Mouse (Mus musculus) kidney, adult 11 months (tissue): ENCODE measurements around the gene Pramel1.
"Not testable (repeated sequence)": the region's sequence is repeated elsewhere in the genome, so short reads cannot be mapped to it uniquely, and the experiment has no call there.

Experiments used
- DNase-seq: peaks from one replicate; pipeline ENCODE4 v3.0.0; 2022

Gene Pramel1

GRCm38 (mm10) chr4:143394181-143394580 is at the start of gene Pramel1:
Gene Pramel1 (plus strand): TSS chr4:143394428.
- DNase-seq = no peak

GRCm38 (mm10) chr4:143345491-143345890 is 48.7 kb upstream of the Pramel1 start:
- not testable (repeated sequence) for DNase-seq

- DNase-seq = no peak
These were observed 45.5 kb upstream of the Pramel1 start for GRCm38 (mm10) chr4:143348678-143349077.

- DNase-seq = no peak
These were observed 44.7 kb upstream of the Pramel1 start, which contains the start of gene Lrrc38 for GRCm38 (mm10) chr4:143349484-143349906. Gene Lrrc38 (plus strand): TSS chr4:143349757.

- DNase-seq = no peak
These were observed 43.9 kb upstream of the Pramel1 start for GRCm38 (mm10) chr4:143350047-143351015.

GRCm38 (mm10) chr4:143352301-143352700 is 41.9 kb upstream of the Pramel1 start:
- no peak for DNase-seq

- no peak for DNase-seq
These were observed 32.7 kb upstream of the Pramel1 start for GRCm38 (mm10) chr4:143361520-143361919.

GRCm38 (mm10) chr4:143366415-143367041 is 27.7 kb upstream of the Pramel1 start:
- no peak for DNase-seq

- DNase-seq = no peak
These were observed 14.7 kb upstream of the Pramel1 start for GRCm38 (mm10) chr4:143379480-143379879.

GRCm38 (mm10) chr4:143379931-143380715 is 14.1 kb upstream of the Pramel1 start:
- no peak for DNase-seq

GRCm38 (mm10) chr4:143380716-143381004 is 13.6 kb upstream of the Pramel1 start:
- DNase-seq = no peak

- no peak for DNase-seq
These were observed 12.1 kb upstream of the Pramel1 start for GRCm38 (mm10) chr4:143382163-143382562.

- no peak for DNase-seq
These were observed 10.6 kb upstream of the Pramel1 start for GRCm38 (mm10) chr4:143383646-143384045.

GRCm38 (mm10) chr4:143388955-143389702 is 5.1 kb upstream of the Pramel1 start:
- peak; percentile 7 for DNase-seq

GRCm38 (mm10) chr4:143411566-143412218 is 17.5 kb downstream of the Pramel1 start:
- peak; percentile 6 for DNase-seq

- DNase-seq = peak; percentile 93
These were observed 18.2 kb downstream of the Pramel1 start, which contains the start of gene Pramef8 for GRCm38 (mm10) chr4:143412219-143413092. Gene Pramef8 (plus strand): TSS chr4:143412426.

GRCm38 (mm10) chr4:143413621-143414020 is 19.4 kb downstream of the Pramel1 start:
- DNase-seq = no peak

- DNase-seq = no peak
These were observed 19.9 kb downstream of the Pramel1 start for GRCm38 (mm10) chr4:143414121-143414520.

- DNase-seq = not testable (repeated sequence)
These were observed 32.5 kb downstream of the Pramel1 start for GRCm38 (mm10) chr4:143426770-143427169.
